Mouse (Mus musculus) right cerebral cortex, adult 2 months (tissue): Measurements from ENCODE around the gene Krtap16-1.

Experiments
- DNase-seq, 2 experiments: peaks; one replicate each; pipeline ENCODE4 v3.0.0; 2021 to 2022; ENCODE audit warnings: low spot score in 2 of 2

Krtap16-1 gene

GRCm38 (mm10) chr11:99986180-99986647 lies at the start of gene Krtap16-1:
Krtap16-1 (minus strand) TSS chr11:99986597.
- no peak for DNase-seq

GRCm38 (mm10) chr11:100029768-100030167 lies 43.4 kb upstream of the Krtap16-1 start, which contains the start of gene Krt33b:
Krt33b (minus strand) TSS chr11:100029868.
- no peak for DNase-seq

GRCm38 (mm10) chr11:100021438-100021837 lies 35.0 kb upstream of the Krtap16-1 start:
- peak in 1 of 2 experiments; percentile 26 for DNase-seq

GRCm38 (mm10) chr11:100019466-100019865 lies 33.1 kb upstream of the Krtap16-1 start:
- no peak for DNase-seq

- no peak for DNase-seq
These were observed 29.7 kb upstream of the Krtap16-1 start, which contains the start of gene Krt33a for GRCm38 (mm10) chr11:100016112-100016511. Krt33a (minus strand) TSS chr11:100016212.

GRCm38 (mm10) chr11:100013691-100014171 lies 27.3 kb upstream of the Krtap16-1 start:
- DNase-seq = no peak

- no peak for DNase-seq
These were observed 24.3 kb upstream of the Krtap16-1 start for GRCm38 (mm10) chr11:100010682-100011081.

- DNase-seq = peak; percentile 32 to 34
These were observed 21.9 kb upstream of the Krtap16-1 start for GRCm38 (mm10) chr11:100008336-100008735.

- no peak for DNase-seq
These were observed 20.2 kb upstream of the Krtap16-1 start for GRCm38 (mm10) chr11:100006624-100007023.

- no peak for DNase-seq
These were observed 19.5 kb upstream of the Krtap16-1 start for GRCm38 (mm10) chr11:100005905-100006304.

- peak; percentile 43 to 81 for DNase-seq
These were observed 18.4 kb upstream of the Krtap16-1 start for GRCm38 (mm10) chr11:100004846-100005245.

GRCm38 (mm10) chr11:99999091-99999490 lies 12.7 kb upstream of the Krtap16-1 start:
- no peak for DNase-seq

GRCm38 (mm10) chr11:99994384-99994661 lies 7.9 kb upstream of the Krtap16-1 start:
- no peak for DNase-seq

- no peak for DNase-seq
These were observed 7.4 kb upstream of the Krtap16-1 start, which contains the start of gene Krtap17-1 for GRCm38 (mm10) chr11:99993620-99994383. Krtap17-1 (minus strand) TSS chr11:99993994.

GRCm38 (mm10) chr11:99990571-99990970 lies 4.2 kb upstream of the Krtap16-1 start:
- no peak for DNase-seq

GRCm38 (mm10) chr11:99989881-99990405 lies 3.5 kb upstream of the Krtap16-1 start:
- no peak for DNase-seq

- DNase-seq = no peak
These were observed 2.1 kb upstream of the Krtap16-1 start for GRCm38 (mm10) chr11:99988530-99988929.

GRCm38 (mm10) chr11:99985291-99986092 lies 905 bp downstream of the Krtap16-1 start:
- DNase-seq = peak; percentile 35 to 45

GRCm38 (mm10) chr11:99983442-99983841 lies 3.0 kb downstream of the Krtap16-1 start:
- DNase-seq = no peak

GRCm38 (mm10) chr11:99982731-99983130 lies 3.7 kb downstream of the Krtap16-1 start:
- DNase-seq = no peak

GRCm38 (mm10) chr11:99978953-99979352 lies 7.4 kb downstream of the Krtap16-1 start, which contains the start of gene Krtap29-1:
Krtap29-1 (minus strand) TSS chr11:99979053.
- no peak for DNase-seq

- no peak for DNase-seq
These were observed 20.4 kb downstream of the Krtap16-1 start for GRCm38 (mm10) chr11:99965961-99966360.
